Mouse (Mus musculus): ENCODE results near the gene Tekt5. TPM values are rescaled to one million over a fixed set of nuclear protein-coding genes. Genes with fewer than 3 reads are reported as not detected.

Gene Tekt5
- polyA plus RNA-seq, 1 experiment from 2014 or later = not detected

- no peak for ATAC-seq (ENCODE audit: insufficient number of reproducible peaks, insufficient read depth, low FRiP score, low TSS enrichment, low read depth)
- WGBS = 37% methylated on average over 7 of the region's 7 CpGs
- Histone ChIP-seq H3K4me1 (replicated peaks) (peaks cover 7% of the 10 kb centered on the region), H3K9ac (replicated peaks) (no peak overlapping the region), H3K9me3 (no peaks in the 10 kb centered on the region), H3K36me3 (no peaks in the 10 kb centered on the region), H3K4me2 (no peak overlapping the region), H3K4me3 (replicated peaks) (no peak overlapping the region), H3K27me3 (no peaks in the 10 kb centered on the region), H3K27ac (no peak overlapping the region)
Measured at GRCm38 (mm10) chr16:10332732-10333131, 62.6 kb downstream of the Tekt5 start.

- Histone ChIP-seq H3K4me3 (replicated peaks) (no peak overlapping the region), H3K9me3 (no peaks in the 10 kb centered on the region), H3K4me2 (no peak overlapping the region), H3K36me3 (no peaks in the 10 kb centered on the region), H3K9ac (replicated peaks) (no peak overlapping the region), H3K4me1 (replicated peaks) (peaks cover 12% of the 10 kb centered on the region), H3K27me3 (no peaks in the 10 kb centered on the region), H3K27ac (no peak overlapping the region)
- no peak for ATAC-seq (ENCODE audit: insufficient number of reproducible peaks, insufficient read depth, low FRiP score, low TSS enrichment, low read depth)
- WGBS = 76% methylated on average over 12 of the region's 12 CpGs
Measured at GRCm38 (mm10) chr16:10330586-10331495, 64.4 kb downstream of the Tekt5 start.

GRCm38 (mm10) chr16:10327563-10328333, 67.5 kb downstream of the Tekt5 start:
- no peaks in the 10 kb centered on the region for H3K9me3 ChIP-seq
- no peak overlapping the region for H3K9ac ChIP-seq (replicated peaks)
- H3K4me1 ChIP-seq (replicated peaks) = peaks cover 12% of the 10 kb centered on the region
- no peak overlapping the region for H3K4me2 ChIP-seq
- ATAC-seq (ENCODE audit: insufficient number of reproducible peaks, insufficient read depth, low FRiP score, low TSS enrichment, low read depth) = no peak
- no peaks in the 10 kb centered on the region for H3K27me3 ChIP-seq
- no peaks in the 10 kb centered on the region for H3K36me3 ChIP-seq
- H3K4me3 ChIP-seq (replicated peaks) = no peak overlapping the region
- 50% methylated on average over 13 of the region's 13 CpGs for WGBS
- H3K27ac ChIP-seq = 0 out of 2 replicates have a peak overlapping the region, but pooled peaks have one; percentile 23

- Histone ChIP-seq H3K4me3 (replicated peaks) (no peak overlapping the region), H3K4me2 (no peak overlapping the region), H3K36me3 (no peaks in the 10 kb centered on the region), H3K9me3 (no peaks in the 10 kb centered on the region), H3K9ac (replicated peaks) (no peak overlapping the region), H3K27me3 (no peaks in the 10 kb centered on the region), H3K27ac (no peak overlapping the region), H3K4me1 (replicated peaks) (peaks cover 19% of the 10 kb centered on the region)
- no peak for ATAC-seq (ENCODE audit: insufficient number of reproducible peaks, insufficient read depth, low FRiP score, low TSS enrichment, low read depth)
- WGBS = 47% methylated on average over 17 of the region's 17 CpGs
Measured at GRCm38 (mm10) chr16:10319914-10320569, 75.2 kb downstream of the Tekt5 start.

DNA sequence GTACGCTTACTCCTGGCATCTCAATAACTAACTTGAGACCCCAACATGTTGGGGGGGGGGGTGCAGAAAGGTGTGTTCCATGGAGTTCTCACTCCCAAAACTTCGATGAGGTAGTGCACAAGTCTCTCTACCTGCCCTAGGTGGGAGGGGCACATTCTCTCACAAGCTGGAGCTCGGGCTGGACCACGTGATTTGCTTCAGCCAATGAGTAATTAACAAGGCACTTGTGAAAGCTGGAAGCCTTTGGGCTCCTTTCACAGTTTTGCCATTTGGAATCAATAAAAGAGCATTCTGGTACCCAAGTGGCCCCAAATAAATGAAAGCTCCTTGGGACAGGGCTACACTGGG, 78.1 kb downstream of the Tekt5 start:
- Histone ChIP-seq H3K4me3 (replicated peaks) (no peak overlapping the region), H3K9ac (replicated peaks) (no peak overlapping the region), H3K27me3 (peaks cover 15% of the 10 kb centered on the region), H3K27ac (peak overlapping the region; percentile 31; the same call in 1 of the 2 replicates), H3K4me1 (replicated peaks) (peaks cover 29% of the 10 kb centered on the region), H3K36me3 (no peaks in the 10 kb centered on the region), H3K4me2 (no peak overlapping the region), H3K9me3 (no peaks in the 10 kb centered on the region)
- no peak for ATAC-seq (ENCODE audit: insufficient number of reproducible peaks, insufficient read depth, low FRiP score, low TSS enrichment, low read depth)
- 47% methylated on average over 4 of the region's 4 CpGs for whole genome bisulfite sequencing

DNA sequence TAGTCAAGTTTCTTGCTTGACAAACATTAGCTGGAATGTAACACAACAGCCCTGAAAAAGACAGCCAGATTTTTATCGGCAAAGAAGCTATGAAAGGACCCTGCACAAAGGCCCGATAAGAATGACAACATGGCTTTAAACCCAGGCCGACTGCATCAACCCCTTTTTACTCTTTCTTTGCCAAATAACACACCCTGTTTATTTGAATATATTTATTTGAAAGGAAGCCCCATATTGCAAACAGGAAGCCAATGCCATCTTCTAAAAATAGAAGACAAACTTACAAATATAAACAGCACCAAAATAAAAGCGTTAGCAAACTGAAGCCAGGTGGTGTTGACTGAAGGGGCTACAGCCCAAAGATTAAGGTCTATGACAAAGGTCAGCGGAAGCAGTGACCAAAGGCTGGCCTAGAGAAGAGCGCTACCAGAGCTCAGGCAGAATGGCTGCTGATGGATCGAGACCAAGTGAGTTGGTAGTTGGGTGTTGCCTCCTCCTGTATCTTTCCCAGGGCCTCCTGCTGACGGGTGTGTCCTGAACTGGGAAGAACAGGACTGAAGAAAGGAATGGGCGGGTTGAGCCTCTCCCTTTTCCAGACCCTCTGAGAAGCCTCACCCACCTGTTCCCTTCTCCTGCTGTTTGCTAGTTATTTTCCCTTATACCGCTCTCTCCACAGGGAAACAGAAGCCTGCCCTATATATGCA, 78.6 kb downstream of the Tekt5 start:
- no peak overlapping the region; the same call in 1 of the 2 replicates for H3K27ac ChIP-seq
- H3K9me3 ChIP-seq = no peaks in the 10 kb centered on the region
- peaks cover 19% of the 10 kb centered on the region for H3K27me3 ChIP-seq
- H3K9ac ChIP-seq (replicated peaks) = no peak overlapping the region
- H3K4me1 ChIP-seq (replicated peaks) = peaks cover 34% of the 10 kb centered on the region
- no peak overlapping the region for H3K4me2 ChIP-seq
- 82% methylated on average over 10 of the region's 10 CpGs for WGBS
- H3K36me3 ChIP-seq = no peaks in the 10 kb centered on the region
- H3K4me3 ChIP-seq (replicated peaks) = no peak overlapping the region
- ATAC-seq (ENCODE audit: insufficient number of reproducible peaks, insufficient read depth, low FRiP score, low TSS enrichment, low read depth) = no peak

DNA sequence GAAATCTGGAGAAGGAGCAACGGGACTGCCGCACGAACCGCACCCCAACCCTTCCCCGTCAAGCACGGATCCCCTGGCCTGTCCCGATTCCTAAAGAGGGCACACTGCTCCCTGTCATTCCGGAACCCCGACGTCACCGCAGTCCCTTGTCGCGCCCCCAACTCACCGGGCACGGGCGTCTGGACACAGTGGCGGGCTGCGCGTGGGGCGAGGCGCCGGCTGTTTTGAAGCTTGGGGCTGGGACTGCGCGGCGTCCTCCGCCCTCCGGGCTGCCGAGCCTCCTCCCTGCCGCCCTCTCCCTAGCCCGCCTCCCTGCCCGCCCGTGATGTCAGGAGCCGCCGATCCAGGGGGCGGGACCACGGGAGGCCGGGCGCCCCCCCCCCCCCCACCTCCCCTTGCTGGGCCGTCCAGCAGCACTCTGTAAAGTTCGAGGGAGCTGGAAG, 81.6 kb downstream of the Tekt5 start, which contains the start of gene Emp2:
Gene Emp2 (minus strand): TSS at position 323 of the 443 bp plus-strand sequence.
- Histone ChIP-seq H3K4me3 (replicated peaks) (peak within 1 kb of the TSS; percentile 56), H3K27me3 (peaks cover 22% of the 10 kb centered on the region), H3K36me3 (no peaks in the 10 kb centered on the region), H3K4me2 (peak within 1 kb of the TSS; percentile 82), H3K4me1 (replicated peaks) (peaks cover 38% of the 10 kb centered on the region), H3K9ac (replicated peaks) (peak within 1 kb of the TSS; percentile 51), H3K27ac (no peak within 1 kb of the TSS), H3K9me3 (no peaks in the 10 kb centered on the region)
- WGBS = under 1% methylated on average over 25 of the region's 40 CpGs
- peak; percentile 84 for ATAC-seq (ENCODE audit: insufficient number of reproducible peaks, insufficient read depth, low FRiP score, low TSS enrichment, low read depth)

DNA sequence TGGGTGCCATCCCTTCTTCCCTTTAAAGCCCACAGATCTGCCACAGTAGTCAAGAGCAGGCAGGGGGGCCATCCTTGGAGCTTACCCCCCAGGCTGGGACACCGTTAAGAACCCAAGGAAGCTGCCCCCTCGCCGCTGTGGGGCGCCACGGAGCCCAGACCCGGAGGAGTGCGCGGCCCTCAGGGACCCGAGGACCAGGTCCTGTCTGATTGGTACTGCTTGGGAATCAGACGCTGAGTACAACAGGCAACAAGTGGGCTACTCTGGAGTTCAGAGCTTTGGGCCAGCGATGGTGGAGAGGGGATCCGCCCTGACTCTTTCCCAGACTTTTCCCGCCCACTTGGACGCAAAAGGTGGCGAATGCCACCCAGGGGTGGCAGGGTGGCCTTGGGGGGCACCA, 82.1 kb downstream of the Tekt5 start:
- Histone ChIP-seq H3K9me3 (no peaks in the 10 kb centered on the region), H3K9ac (replicated peaks) (peak overlapping the region; percentile 51), H3K4me3 (replicated peaks) (peak overlapping the region; percentile 56), H3K4me2 (peak overlapping the region; percentile 82), H3K27me3 (peaks cover 22% of the 10 kb centered on the region), H3K4me1 (replicated peaks) (peaks cover 38% of the 10 kb centered on the region), H3K36me3 (no peaks in the 10 kb centered on the region), H3K27ac (no peak overlapping the region)
- WGBS = 5% methylated on average over 15 of the region's 15 CpGs
- peak; percentile 11; the same call in 1 of the 2 replicates for ATAC-seq (ENCODE audit: insufficient number of reproducible peaks, insufficient read depth, low FRiP score, low TSS enrichment, low read depth)

- 38% methylated on average over 4 of the region's 4 CpGs for WGBS
- Histone ChIP-seq H3K9me3 (no peaks in the 10 kb centered on the region), H3K4me2 (no peak overlapping the region), H3K4me3 (replicated peaks) (no peak overlapping the region), H3K4me1 (replicated peaks) (peaks cover 27% of the 10 kb centered on the region), H3K27ac (no peak overlapping the region), H3K9ac (replicated peaks) (no peak overlapping the region), H3K36me3 (no peaks in the 10 kb centered on the region), H3K27me3 (peaks cover 26% of the 10 kb centered on the region)
- no peak for ATAC-seq (ENCODE audit: insufficient number of reproducible peaks, insufficient read depth, low FRiP score, low TSS enrichment, low read depth)
Measured at GRCm38 (mm10) chr16:10311989-10312388, 83.3 kb downstream of the Tekt5 start.

DNA sequence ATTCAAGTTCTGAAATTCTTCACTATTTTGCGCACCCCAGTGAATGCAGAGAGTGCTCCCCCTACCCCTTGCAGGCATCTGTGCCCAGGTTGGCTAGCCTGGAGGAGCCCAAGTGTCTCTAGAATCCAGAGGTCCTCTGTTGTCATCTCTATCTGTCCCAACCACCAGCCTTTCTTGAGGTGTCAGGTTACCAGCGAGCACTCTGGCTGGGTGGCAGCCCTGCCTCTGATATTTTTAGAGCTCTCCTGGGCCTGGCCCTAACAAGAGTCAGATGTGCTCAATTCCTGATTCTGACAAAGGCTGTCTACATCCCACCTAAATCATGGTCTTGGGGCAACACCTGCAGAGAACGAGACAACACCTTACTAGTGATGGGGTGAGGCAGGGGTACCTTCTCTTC, 84.2 kb downstream of the Tekt5 start:
- Histone ChIP-seq H3K9ac (replicated peaks) (no peak overlapping the region), H3K27ac (no peak overlapping the region), H3K4me3 (replicated peaks) (no peak overlapping the region), H3K4me1 (replicated peaks) (peaks cover 28% of the 10 kb centered on the region), H3K36me3 (no peaks in the 10 kb centered on the region), H3K4me2 (no peak overlapping the region), H3K27me3 (peaks cover 26% of the 10 kb centered on the region), H3K9me3 (no peaks in the 10 kb centered on the region)
- no peak for ATAC-seq (ENCODE audit: insufficient number of reproducible peaks, insufficient read depth, low FRiP score, low TSS enrichment, low read depth)
- WGBS = 23% methylated on average over 3 of the region's 3 CpGs

All from limb, embryonic 12.5 days (tissue).